Mouse (Mus musculus) MEL (cell line): Measurements from ENCODE around the gene Gprc5a. TPM values are rescaled to one million over a fixed set of nuclear protein-coding genes. Genes with fewer than 3 reads are reported as not detected.
A peak's percentile ranks its signal among the peaks of the same experiment; 100 is the strongest.

ENCODE experiments used
- DNase-seq: peaks from one replicate; pipeline ENCODE4 v3.0.0; 2011; ENCODE audit warnings: low read depth, low spot score
- H3K27ac ChIP-seq: 2 replicates; pipeline ENCODE4 v1.5.1; 2012; ENCODE audit warnings: low read depth, mild to moderate bottlenecking, control low read depth, low read length, moderate library complexity; ENCODE audit not compliant: control insufficient read depth
- H3K27me3 ChIP-seq, 2 experiments: fragments of 150-350 bp in 1 of 2; sonication (generic) in 1 of 2; 2 replicates each; pipeline ENCODE4 v1.6.1; 2012; ENCODE audit warnings: low read length in 2 of 2, mild to moderate bottlenecking in 2 of 2, improper control_type of control experiment in 1 of 2, moderate library complexity in 1 of 2; ENCODE audit not compliant: insufficient read depth in 2 of 2, control insufficient read depth in 1 of 2
- H3K36me3 ChIP-seq, 2 experiments: 2 replicates each; pipeline ENCODE4 v1.6.1; 2012 to 2014; ENCODE audit warnings: low read length in 2 of 2, improper control_type of control experiment in 1 of 2, inconsistent platforms in 1 of 2, mild to moderate bottlenecking in 1 of 2; ENCODE audit not compliant: insufficient read depth in 2 of 2, control insufficient read depth in 1 of 2
- H3K4me1 ChIP-seq, 2 experiments: fragments of 150-350 bp in 1 of 2; sonication (generic) in 1 of 2; 2 replicates each; pipeline ENCODE4 v1.6.1; 2012; ENCODE audit warnings: low read length in 2 of 2, improper control_type of control experiment in 1 of 2, mild to moderate bottlenecking in 1 of 2; ENCODE audit not compliant: insufficient read depth in 2 of 2, control insufficient read depth in 1 of 2
- H3K4me3 ChIP-seq, 2 experiments: fragments of 150-350 bp in 1 of 2; sonication (generic) in 1 of 2; 2 replicates each; pipeline ENCODE4 v1.5.1; 2012; ENCODE audit warnings: low read depth in 2 of 2, low read length in 2 of 2, mild to moderate bottlenecking in 2 of 2, moderate library complexity in 2 of 2, control low read depth in 1 of 2, improper control_type of control experiment in 1 of 2; ENCODE audit not compliant: control insufficient read depth in 1 of 2, insufficient read depth in 1 of 2
- H3K79me2 ChIP-seq: 2 replicates; pipeline ENCODE4 v1.6.1; 2012; ENCODE audit warnings: mild to moderate bottlenecking, low read length, moderate library complexity; ENCODE audit not compliant: control insufficient read depth, poor library complexity, insufficient read depth
- H3K9ac ChIP-seq: 2 replicates; pipeline ENCODE4 v1.6.1; 2012; ENCODE audit warnings: low read depth, mild to moderate bottlenecking, control low read depth, low read length, moderate library complexity; ENCODE audit not compliant: control insufficient read depth, poor library complexity, severe bottlenecking
- H3K9me3 ChIP-seq: fragments of 150-350 bp; sonication (generic); replicated peaks from 2 replicates; pipeline ENCODE4 v1.6.1; 2012; ENCODE audit warnings: mild to moderate bottlenecking, low read length, improper control_type of control experiment, moderate library complexity; ENCODE audit not compliant: insufficient read depth
- E2F4 ChIP-seq: IDR thresholded peaks from 2 replicates; pipeline ENCODE4 v1.6.1; 2011; ENCODE audit warnings: low read depth, low read length, improper control_type of control experiment, borderline replicate concordance
- ELF1 ChIP-seq: IDR thresholded peaks from 2 replicates; pipeline ENCODE4 v1.6.1; 2014; ENCODE audit warnings: low read depth, mild to moderate bottlenecking, inconsistent platforms, low read length, improper control_type of control experiment, moderate library complexity
- EP300 ChIP-seq, 2 experiments: IDR thresholded peaks; 2 replicates each; pipeline ENCODE4 v1.6.1; 2011; ENCODE audit warnings: improper control_type of control experiment in 2 of 2, low read length in 2 of 2, low read depth in 1 of 2, mild to moderate bottlenecking in 1 of 2
- ETS1 ChIP-seq: IDR thresholded peaks from 2 replicates; pipeline ENCODE4 v1.6.1; 2012; ENCODE audit warnings: low read depth, mild to moderate bottlenecking, inconsistent platforms, low read length, improper control_type of control experiment, moderate library complexity
- GATA1 ChIP-seq: IDR thresholded peaks from 2 replicates; pipeline ENCODE4 v1.6.1; 2011; ENCODE audit warnings: low read depth, low read length, improper control_type of control experiment
- JUND ChIP-seq: IDR thresholded peaks from 2 replicates; pipeline ENCODE4 v1.6.1; 2011; ENCODE audit warnings: low read depth, mild to moderate bottlenecking, improper control_type of control experiment, low read length
- MXI1 ChIP-seq: IDR thresholded peaks from 2 replicates; pipeline ENCODE4 v1.6.1; 2011; ENCODE audit warnings: mild to moderate bottlenecking, low read depth, low read length, improper control_type of control experiment
- MYB ChIP-seq: IDR thresholded peaks from 2 replicates; pipeline ENCODE4 v1.6.1; 2011; ENCODE audit warnings: mild to moderate bottlenecking, low read depth, low read length, improper control_type of control experiment
- POLR2AphosphoS2 ChIP-seq: IDR thresholded peaks from 2 replicates; pipeline ENCODE4 v1.6.1; 2011; ENCODE audit warnings: low read length, improper control_type of control experiment
- RCOR1 ChIP-seq: IDR thresholded peaks from 2 replicates; pipeline ENCODE4 v1.6.1; 2012; ENCODE audit warnings: low read depth, mild to moderate bottlenecking, inconsistent platforms, low read length, improper control_type of control experiment
- SIN3A ChIP-seq: IDR thresholded peaks from 2 replicates; pipeline ENCODE4 v1.6.1; 2012; ENCODE audit warnings: low read length, improper control_type of control experiment, inconsistent platforms
- SMC3 ChIP-seq: IDR thresholded peaks from 2 replicates; pipeline ENCODE4 v1.6.1; 2011; ENCODE audit warnings: low read depth, low read length, improper control_type of control experiment
- USF2 ChIP-seq, 2 experiments: IDR thresholded peaks; 2 replicates each; pipeline ENCODE4 v1.6.1; 2011 to 2012; ENCODE audit warnings: improper control_type of control experiment in 2 of 2, low read length in 2 of 2, borderline replicate concordance in 1 of 2, inconsistent platforms in 1 of 2, low read depth in 1 of 2, mild to moderate bottlenecking in 1 of 2; ENCODE audit not compliant: insufficient read depth in 1 of 2
- ZKSCAN1 ChIP-seq: IDR thresholded peaks from 2 replicates; pipeline ENCODE4 v1.6.1; 2012; ENCODE audit warnings: low read depth, mild to moderate bottlenecking, inconsistent platforms, low read length, improper control_type of control experiment, moderate library complexity
- ZNF384 ChIP-seq: IDR thresholded peaks from 2 replicates; pipeline ENCODE4 v1.6.1; 2012; ENCODE audit warnings: low read depth, mild to moderate bottlenecking, inconsistent platforms, low read length, improper control_type of control experiment
- polyA plus RNA-seq, 2 experiments: library from polyadenylated mRNA; stranded (reverse) in 1 of 2; unstranded in 1 of 2; fragments of >175 nt in 1 of 2; fragments of >200 nt in 1 of 2; gene quantifications; 2 replicates each; pipeline versions ENCODE4 v1.2.1 to v1.2.4; 2012; ENCODE audit warnings: low replicate concordance in 2 of 2, low read depth in 1 of 2; ENCODE audit not compliant: insufficient read length in 2 of 2, insufficient read depth in 1 of 2, missing spikeins in 1 of 2
- total RNA-seq: library from RNA; depleted of rRNA; stranded (reverse); fragments of 300-350 nt; gene quantifications from 2 replicates; pipeline ENCODE4 v1.2.3, GENCODE M21; 2012; rRNA removed

The Gprc5a gene
- not detected in 2 replicates for total RNA-seq
- under 1 TPM in 1 of 2 experiments, not detected in 1; 0.06 TPM for polyA plus RNA-seq

DNA sequence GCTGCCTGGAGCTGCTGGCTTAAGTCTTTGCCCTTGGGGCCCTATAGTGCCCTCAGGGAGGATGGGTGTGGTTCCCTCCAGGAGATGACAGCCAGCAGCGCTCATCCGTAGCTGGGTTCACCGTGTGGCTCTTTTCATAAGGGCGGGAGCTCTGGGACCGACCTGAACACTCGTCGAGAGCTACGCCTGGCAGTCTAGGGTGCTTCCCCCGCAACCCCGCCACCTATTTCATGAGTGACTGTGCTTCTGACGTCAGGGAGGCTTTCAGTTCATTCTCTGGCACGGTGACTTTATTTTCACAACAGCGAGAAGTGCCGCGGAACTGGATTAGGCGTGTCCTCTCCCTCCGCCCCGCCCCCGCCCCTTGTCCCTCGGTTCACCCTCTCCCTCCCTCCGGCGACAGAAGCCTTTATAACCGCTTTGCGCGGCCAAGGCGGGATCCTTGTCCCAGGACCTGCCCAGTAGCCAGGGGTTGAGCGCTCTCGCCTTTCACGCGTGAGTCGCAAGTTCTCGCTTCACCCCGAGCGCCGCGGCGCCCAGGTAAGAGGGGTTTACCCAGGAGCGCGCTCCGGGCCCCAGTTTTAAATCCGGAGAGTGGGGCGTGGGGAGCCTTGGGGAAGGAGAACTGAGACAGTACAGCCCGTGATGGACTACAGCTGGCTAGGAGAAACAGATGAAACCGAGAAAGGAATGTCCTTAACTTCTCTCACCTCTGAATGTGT lies at the start of gene Gprc5a:
Gprc5a (plus strand) TSS at position 416 of the 722 bp plus-strand sequence.
- H3K36me3 ChIP-seq: no peaks in the 10 kb centered on the region; a peak in 1 of 4 replicates
- no peaks in the 10 kb centered on the region for H3K4me1 ChIP-seq
- no peaks in the 10 kb centered on the region for H3K9me3 ChIP-seq
- no peaks in the 10 kb centered on the region; a peak in 2 of 4 replicates for H3K27me3 ChIP-seq
- peak; percentile 62 for DNase-seq
- H3K4me3 ChIP-seq: peak within 1 kb of the TSS; percentile 53 to 56; a peak in 3 of 4 replicates
- H3K27ac ChIP-seq: no peak within 1 kb of the TSS
- H3K9ac ChIP-seq: peak within 1 kb of the TSS; percentile 35
- H3K79me2 ChIP-seq: no peaks in the 10 kb centered on the region
- no peak for TF ChIP-seq EP300 (IDR thresholded peaks at IDR 0.05; ENCODE audit: low read depth in 1 of 2, low read length in 2 of 2)
- no peak for TF ChIP-seq JUND

DNA sequence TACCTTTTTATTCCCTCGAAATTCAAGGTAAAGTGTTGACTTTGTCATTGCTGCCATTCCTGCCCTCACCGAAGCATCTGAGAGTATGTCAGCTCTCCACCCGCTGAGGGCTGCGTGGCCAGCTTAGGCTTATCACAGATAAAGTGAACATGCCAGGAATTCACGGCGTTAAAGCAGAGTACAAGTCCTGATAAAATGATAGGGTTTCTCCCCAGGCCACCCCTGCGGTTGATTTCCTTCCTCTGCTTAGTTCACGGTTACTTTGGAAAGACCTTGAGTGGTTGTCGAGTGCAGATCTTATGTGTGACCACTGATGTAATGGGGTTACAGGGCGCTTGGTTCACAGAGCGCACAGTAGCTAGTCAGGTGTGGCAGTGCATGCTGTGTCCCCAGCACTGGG lies 48.2 kb upstream of the Gprc5a start:
- Histone ChIP-seq H3K79me2 (peaks cover 4% of the 10 kb centered on the region), H3K9ac (no peak overlapping the region), H3K4me3 (no peak overlapping the region), H3K9me3 (no peaks in the 10 kb centered on the region), H3K27me3 (no peaks in the 10 kb centered on the region), H3K4me1 (peaks cover 0 to 3% of the 10 kb centered on the region in 2 experiments; a peak in 3 of 4 replicates), H3K27ac (no peak overlapping the region), H3K36me3 (peaks cover 9 to 20% of the 10 kb centered on the region in 2 experiments)
- TF ChIP-seq EP300 (IDR thresholded peaks at IDR 0.05; ENCODE audit: low read depth in 1 of 2, low read length in 2 of 2) (0 out of 4 replicates have a peak, but pooled peaks of 1 of the 2 experiments have one; percentile 8), GATA1 (peak; percentile 23; the same call in 1 of the 2 replicates), SIN3A (no peak)
- no peak for DNase-seq

DNA sequence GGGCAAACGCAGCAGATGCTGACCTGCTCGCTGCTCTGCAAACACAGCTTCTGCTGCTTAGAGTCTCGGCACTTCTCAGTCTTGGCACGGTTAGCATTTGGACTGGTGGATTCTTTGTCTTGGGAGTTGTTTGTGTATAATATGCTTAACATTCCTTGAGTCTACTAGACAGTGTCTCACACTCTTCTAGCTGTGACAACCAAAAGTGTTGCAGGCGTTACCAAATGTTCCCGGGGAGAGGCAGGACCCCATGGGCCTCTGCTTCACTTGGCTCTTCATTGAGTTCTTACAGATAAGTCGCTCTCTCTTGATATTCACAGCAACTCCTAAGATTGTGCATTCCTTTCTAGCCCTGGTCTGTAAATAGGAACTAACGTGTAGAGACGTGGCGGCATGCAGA lies 45.9 kb upstream of the Gprc5a start:
- no peak for DNase-seq
- no peaks in the 10 kb centered on the region for H3K79me2 ChIP-seq
- no peaks in the 10 kb centered on the region for H3K9me3 ChIP-seq
- TF ChIP-seq ELF1 (no peak), MXI1 (no peak), MYB (no peak), SMC3 (no peak), ZKSCAN1 (no peak), ZNF384 (no peak), RCOR1 (no peak), POLR2AphosphoS2 (no peak), E2F4 (no peak), ETS1 (no peak), USF2 (IDR thresholded peaks at IDR 0.05; ENCODE audit: borderline replicate concordance in 1 of 2, insufficient read depth in 1 of 2, low read depth in 1 of 2, low read length in 2 of 2) (no peak)
- peaks cover 9 to 21% of the 10 kb centered on the region in 2 experiments; a peak in 3 of 4 replicates for H3K36me3 ChIP-seq
- no peak overlapping the region for H3K27ac ChIP-seq
- H3K4me1 ChIP-seq: no peaks in the 10 kb centered on the region; a peak in 2 of 4 replicates
- no peaks in the 10 kb centered on the region for H3K27me3 ChIP-seq
- no peak overlapping the region for H3K4me3 ChIP-seq
- H3K9ac ChIP-seq: no peak overlapping the region
